ENCODE assay signal across 21 mouse cellular contexts in genomic region chr5:89674066-89674848, GRCm38 (mm10).
DNase-seq lines count a peak whose midpoint lies in the region; ATAC-seq and TF ChIP-seq lines count a peak whose summit lies in the region.
"Had no signal": no experiment of that assay in that cellular context is flagged by ENCODE, and none has a peak within 500 bp of the region (broad histone marks: within the 10 kb centered on the region; RNA-seq: fewer than 3 reads in every experiment).

No protein-coding gene starts in this region.

- no peak for ATAC-seq in forebrain, postnatal 0 days
- ATAC-seq in forebrain, embryonic 12.5 days (ENCODE audit: low FRiP score), result no peak
- ATAC-seq: forebrain, embryonic 14.5 days had no signal

- H3K27me3 ChIP-seq in forebrain, postnatal 0 days (ENCODE audit: insufficient read depth, low read length), result no peaks in the 10 kb centered on the region
- H3K27me3 ChIP-seq in forebrain, embryonic 12.5 days, result no peaks in the 10 kb centered on the region
- H3K27me3 ChIP-seq: heart, embryonic 15.5 days; kidney, embryonic 15.5 days; midbrain, embryonic 12.5 days; stomach, embryonic 15.5 days had no signal

- WGBS in forebrain, postnatal 0 days, result 83% methylated on average over 9 of the region's 9 CpGs
- WGBS in forebrain, embryonic 12.5 days, result 78% methylated on average over 9 of the region's 9 CpGs

- H3K4me2 ChIP-seq in forebrain, postnatal 0 days (ENCODE audit: low read depth), result no peak overlapping the region
- no peak overlapping the region for H3K4me2 ChIP-seq in forebrain, embryonic 12.5 days
- H3K4me2 ChIP-seq: heart, embryonic 15.5 days; kidney, embryonic 15.5 days; liver, embryonic 11.5 days; midbrain, embryonic 12.5 days; stomach, embryonic 15.5 days had no signal

- intact Hi-C loops in left cerebral cortex, adult 2 months (cut with DNase I), result loop anchor here (10.0 kb wide), 1 partner anchor 879 kb away; no protein-coding TSS in a partner anchor

- H3K9me3 ChIP-seq in forebrain, postnatal 0 days (ENCODE audit: low read length), result no peaks in the 10 kb centered on the region
- no peaks in the 10 kb centered on the region for H3K9me3 ChIP-seq in forebrain, embryonic 12.5 days
- H3K9me3 ChIP-seq: heart, embryonic 15.5 days; hindbrain, embryonic 10.5 days; kidney, embryonic 15.5 days; midbrain, embryonic 12.5 days; stomach, embryonic 15.5 days had no signal

- no peak overlapping the region for H3K4me3 ChIP-seq in forebrain, postnatal 0 days (ENCODE audit: low read depth, low read length)
- no peak overlapping the region for H3K4me3 ChIP-seq in forebrain, embryonic 12.5 days (replicated peaks)
- H3K4me3 ChIP-seq in left cerebral cortex, adult 2 months, result no peak overlapping the region
- H3K4me3 ChIP-seq: heart, embryonic 15.5 days; hindbrain, embryonic 10.5 days; kidney, embryonic 15.5 days; midbrain, embryonic 12.5 days; myocyte; stomach, embryonic 15.5 days had no signal

- no peak overlapping the region for H3K27ac ChIP-seq in forebrain, postnatal 0 days (ENCODE audit: low read depth, low read length)
- H3K27ac ChIP-seq in forebrain, embryonic 12.5 days, result no peak overlapping the region
- H3K27ac ChIP-seq in left cerebral cortex, adult 2 months, result no peak overlapping the region
- H3K27ac ChIP-seq: heart, embryonic 15.5 days; hindbrain, embryonic 10.5 days; kidney, embryonic 15.5 days; macrophage; midbrain, embryonic 12.5 days; stomach, embryonic 15.5 days had no signal

- H3K36me3 ChIP-seq in forebrain, postnatal 0 days (ENCODE audit: insufficient read depth), result peaks cover 4% of the 10 kb centered on the region; the same call in 1 of the 2 replicates
- no peaks in the 10 kb centered on the region for H3K36me3 ChIP-seq in forebrain, embryonic 12.5 days (replicated peaks)
- H3K36me3 ChIP-seq: heart, embryonic 15.5 days; hindbrain, embryonic 10.5 days; kidney, embryonic 15.5 days; midbrain, embryonic 12.5 days; stomach, embryonic 15.5 days had no signal

- DNase-seq in forebrain, postnatal 0 days, result no peak
- no peak for DNase-seq in left cerebral cortex, adult 2 months (ENCODE audit: extremely low spot score in 1 of 2, low spot score in 2 of 2)
- no peak for DNase-seq in left cerebral cortex, adult 8-10 months (ENCODE audit: low spot score in 2 of 2)
- peak; percentile 23 for DNase-seq in right cerebral cortex, postnatal 4 days
- no peak for DNase-seq in right cerebral cortex, postnatal 36 days (ENCODE audit: low spot score in 2 of 2)
- peak; percentile 74 for DNase-seq in R1 (ENCODE audit: low read depth, low spot score)
- DNase-seq in kidney, postnatal 36 days, result no peak
- DNase-seq: adrenal gland, postnatal 25 days; cerebellum, adult 2 months; gastrocnemius, postnatal 36 days; right cerebral cortex, postnatal 14 days had no signal

- no peak overlapping the region for H3K9ac ChIP-seq in forebrain, postnatal 0 days
- H3K9ac ChIP-seq in forebrain, embryonic 12.5 days, result no peak overlapping the region
- H3K9ac ChIP-seq: heart, embryonic 15.5 days; kidney, embryonic 15.5 days; midbrain, embryonic 12.5 days; stomach, embryonic 15.5 days had no signal

- no peaks in the 10 kb centered on the region for H3K4me1 ChIP-seq in forebrain, postnatal 0 days (ENCODE audit: insufficient read depth)
- H3K4me1 ChIP-seq in forebrain, embryonic 12.5 days, result no peaks in the 10 kb centered on the region
- H3K4me1 ChIP-seq: heart, embryonic 15.5 days; hindbrain, embryonic 10.5 days; kidney, embryonic 15.5 days; midbrain, embryonic 12.5 days; stomach, embryonic 15.5 days had no signal

- 0 out of 2 replicates have a peak, but pooled peaks have one; percentile 12 for TF ChIP-seq CTCF in forebrain, postnatal 0 days (IDR thresholded peaks at IDR 0.05; ENCODE audit: low read depth)
- peak; percentile 13; the same call in 1 of the 2 replicates for TF ChIP-seq CTCF in left cerebral cortex, adult 2 months (IDR thresholded peaks at IDR 0.05)

Comparison
In these comparisons a context has a peak if more than half of its experiments do, and no peak if none do; other contexts are left out.
1. DNase-seq: peak in right cerebral cortex, postnatal 4 days (single experiment) and R1 (single experiment); none in forebrain, postnatal 0 days (single experiment), left cerebral cortex, adult 2 months (0 of 2), left cerebral cortex, adult 8-10 months (0 of 2), right cerebral cortex, postnatal 36 days (0 of 2) and kidney, postnatal 36 days (0 of 2).